Mouse (Mus musculus) urinary bladder, postnatal 36 days (tissue): ENCODE results near the gene Il17rb.

Experiments
- DNase-seq, 2 experiments: peaks; one replicate each; pipeline ENCODE4 v3.0.0; 2022; ENCODE audit warnings: low spot score in 2 of 2, mixed read lengths in 1 of 2

Il17rb gene

DNA sequence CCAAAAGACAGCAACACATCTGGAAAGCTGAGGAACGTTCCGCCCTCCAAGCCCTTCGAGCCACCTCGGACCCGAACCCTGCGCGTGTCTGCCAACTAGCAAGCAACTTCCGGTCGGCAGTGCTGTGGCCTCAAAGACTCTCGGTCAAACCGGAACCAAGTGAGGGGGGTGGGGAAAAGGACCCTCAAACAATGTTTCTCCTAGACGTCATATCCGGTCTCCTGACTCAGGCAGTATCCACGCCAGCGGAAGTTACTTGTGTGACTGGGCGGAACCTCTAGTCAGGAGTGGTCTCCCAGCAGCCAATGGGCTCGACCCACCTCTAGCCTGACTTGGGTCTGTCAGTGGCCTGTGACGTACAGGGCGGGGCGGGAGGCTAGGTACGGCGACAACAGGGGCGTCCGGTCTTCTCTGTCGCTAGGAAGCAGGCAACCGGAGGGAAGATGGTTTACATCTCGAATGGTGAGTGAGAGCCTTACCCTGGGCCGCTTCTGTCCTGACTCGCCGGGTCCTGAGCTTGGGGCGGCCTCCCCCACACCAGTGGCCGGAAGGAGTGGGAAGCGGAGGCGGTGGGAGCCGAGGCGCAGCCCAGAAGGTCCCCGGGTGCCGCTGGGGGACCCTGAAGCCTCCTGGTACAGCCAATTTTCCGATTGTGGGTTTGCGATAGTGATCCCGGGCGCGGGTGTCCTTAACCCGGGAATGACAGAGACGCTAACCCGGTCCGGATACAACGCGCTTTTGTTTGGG is 40.4 kb downstream of the Il17rb start, which contains the start of gene Selenok:
Selenok (plus strand) TSS at position 234 of the 747 bp plus-strand sequence.
- DNase-seq: peak; percentile 89 to 95

DNA sequence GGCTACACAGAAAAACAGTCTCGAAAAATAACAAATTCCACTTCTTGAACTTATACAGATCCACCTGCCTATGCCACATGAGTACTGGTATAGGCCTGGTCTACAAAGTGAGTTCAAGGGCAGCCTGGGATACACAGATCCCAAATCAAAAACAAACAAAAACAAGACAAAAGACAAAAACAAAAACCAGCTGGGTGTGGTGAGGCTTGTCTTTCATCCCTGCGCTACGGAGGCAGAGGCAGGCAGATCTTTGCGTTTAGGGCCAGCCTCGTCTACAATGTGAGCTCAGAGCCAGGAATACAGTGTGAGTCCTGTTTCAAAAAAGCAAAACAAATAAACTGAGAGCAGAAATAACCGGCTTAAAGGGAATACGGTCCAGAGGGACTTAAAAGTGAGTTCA is 41.1 kb downstream of the Il17rb start:
- no peak for DNase-seq

DNA sequence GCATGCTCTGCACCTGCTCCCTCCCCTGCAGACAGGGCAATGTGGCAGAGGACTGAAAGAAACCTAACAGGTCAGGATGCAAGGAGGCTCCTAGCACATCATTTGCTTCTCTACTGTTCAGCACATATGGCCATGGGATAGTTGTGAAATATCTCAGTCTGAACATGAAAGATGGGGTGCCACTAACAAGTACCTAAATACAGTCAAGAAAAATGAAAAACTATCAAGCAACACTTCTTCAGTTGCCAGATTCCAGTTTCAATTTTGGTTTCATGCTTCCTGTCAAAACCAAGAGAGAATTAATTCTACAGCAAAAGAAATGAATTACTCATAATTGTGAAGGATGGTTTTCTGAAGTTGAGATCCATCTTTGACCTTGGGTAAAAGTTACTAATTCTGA is 51.3 kb downstream of the Il17rb start:
- no peak for DNase-seq

DNA sequence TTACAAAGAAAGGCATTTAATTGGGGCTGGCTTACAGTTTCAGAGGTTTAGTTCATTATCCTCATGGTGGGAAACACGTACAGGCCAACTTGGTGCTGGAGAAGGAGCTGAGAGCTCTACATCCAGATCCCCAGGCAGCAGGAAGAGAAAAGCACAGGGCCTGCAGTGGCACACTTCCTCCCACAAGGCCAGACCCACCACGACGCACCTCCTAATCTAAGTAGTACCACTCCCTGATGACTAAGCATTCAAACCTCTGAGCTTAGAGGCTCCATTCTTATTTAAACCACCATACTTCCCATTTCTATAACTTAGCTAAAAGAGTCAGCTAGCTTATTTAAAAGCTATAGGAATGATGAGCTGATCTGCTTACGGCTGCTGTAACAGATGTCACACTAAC is 57.9 kb downstream of the Il17rb start:
- DNase-seq: no peak

DNA sequence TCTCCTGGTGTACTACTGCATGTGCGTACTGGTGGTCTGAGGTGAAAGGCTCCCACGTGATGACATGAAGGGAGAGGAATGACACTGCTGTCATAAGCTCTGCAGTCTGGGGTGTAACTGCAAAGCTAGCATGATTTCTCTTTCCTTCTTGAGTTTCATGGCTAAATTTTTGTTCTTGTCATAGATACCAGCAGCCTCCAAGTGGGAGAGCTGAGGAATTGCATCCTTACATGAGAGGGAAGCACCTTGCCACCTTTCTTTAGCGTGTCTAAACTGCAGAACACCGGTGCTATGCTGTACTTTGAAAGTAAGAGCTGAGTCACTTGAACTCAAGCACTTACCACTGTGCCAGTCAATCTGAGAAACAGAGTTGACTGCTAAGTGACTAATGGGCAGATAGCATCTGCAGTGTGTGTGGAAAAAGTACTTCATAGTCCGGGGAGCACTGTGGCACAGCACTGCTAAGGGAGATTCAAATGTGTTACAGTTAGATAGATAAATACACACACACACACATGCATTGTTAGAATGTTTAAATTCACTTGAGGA is 61.9 kb downstream of the Il17rb start:
- no peak for DNase-seq
